Mouse (Mus musculus): ENCODE data around the gene Bik.

DNA sequence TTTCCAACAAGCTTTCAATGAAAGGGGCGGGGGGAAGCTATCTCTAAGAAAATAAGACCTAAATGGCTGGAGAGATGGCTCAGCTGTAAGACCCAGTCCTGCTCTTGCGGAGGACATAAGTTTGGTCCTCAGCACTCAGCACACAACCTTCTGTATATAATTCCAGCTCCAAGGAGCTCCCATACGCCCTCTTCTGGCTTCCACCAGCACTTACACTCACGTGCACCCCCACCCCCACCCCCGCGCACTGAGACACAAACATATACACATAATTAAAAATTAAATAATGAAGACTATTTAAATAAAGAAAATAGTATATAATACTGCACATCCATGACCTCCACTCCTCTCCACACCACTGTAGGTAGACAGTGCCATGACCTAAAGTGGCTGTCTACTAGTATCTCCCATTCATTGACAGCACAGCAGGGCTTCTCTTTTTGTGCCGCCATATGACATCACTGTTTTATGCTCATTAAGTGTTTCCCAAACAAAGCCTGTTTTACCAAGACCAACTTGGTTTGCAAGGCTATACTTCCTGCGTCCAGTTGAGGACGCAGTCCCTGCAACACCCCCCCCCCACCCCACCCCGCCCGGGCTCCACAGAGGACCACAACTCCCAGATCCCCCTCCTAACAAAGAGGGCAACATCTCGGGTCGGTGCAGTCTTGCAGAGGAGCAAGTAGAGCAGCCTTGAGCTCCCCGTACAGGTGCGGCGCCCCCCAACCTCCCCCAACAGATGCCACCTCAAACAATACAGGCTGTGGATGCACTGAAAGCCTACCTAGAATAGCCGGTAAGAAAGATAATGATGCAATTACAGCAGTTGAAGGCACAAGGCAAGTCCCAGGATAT lies 16.5 kb upstream of the Bik start:
- TF ChIP-seq CTCF (IDR thresholded peaks at IDR 0.05; ENCODE audit: insufficient read depth, low read length) (no peak), POLR2A (IDR thresholded peaks at IDR 0.05; ENCODE audit: borderline replicate concordance, extremely low read depth, low read depth, low read length) (no peak)

All from lung, adult 2 months (tissue).